Mouse (Mus musculus): ENCODE data around the gene Kcnn4. TPM values are rescaled to one million over a fixed set of nuclear protein-coding genes. Genes with fewer than 3 reads are reported as not detected.

Kcnn4 gene
- total RNA-seq (2021), result 1 to 10 TPM in 1 of 2 experiments, under 1 TPM in 1; 0.79 to 1.3 TPM
- long read RNA-seq, experiment 1, partial matches to known transcripts, result 1 of 1 reads
- long read RNA-seq, experiment 1, other reads (novel, unspliced or antisense), result 0 of 1 reads
- long read RNA-seq, experiment 2, partial matches to known transcripts, result 0 of 1 reads
- long read RNA-seq, experiment 2, other reads (novel, unspliced or antisense), result 0 of 1 reads

DNA sequence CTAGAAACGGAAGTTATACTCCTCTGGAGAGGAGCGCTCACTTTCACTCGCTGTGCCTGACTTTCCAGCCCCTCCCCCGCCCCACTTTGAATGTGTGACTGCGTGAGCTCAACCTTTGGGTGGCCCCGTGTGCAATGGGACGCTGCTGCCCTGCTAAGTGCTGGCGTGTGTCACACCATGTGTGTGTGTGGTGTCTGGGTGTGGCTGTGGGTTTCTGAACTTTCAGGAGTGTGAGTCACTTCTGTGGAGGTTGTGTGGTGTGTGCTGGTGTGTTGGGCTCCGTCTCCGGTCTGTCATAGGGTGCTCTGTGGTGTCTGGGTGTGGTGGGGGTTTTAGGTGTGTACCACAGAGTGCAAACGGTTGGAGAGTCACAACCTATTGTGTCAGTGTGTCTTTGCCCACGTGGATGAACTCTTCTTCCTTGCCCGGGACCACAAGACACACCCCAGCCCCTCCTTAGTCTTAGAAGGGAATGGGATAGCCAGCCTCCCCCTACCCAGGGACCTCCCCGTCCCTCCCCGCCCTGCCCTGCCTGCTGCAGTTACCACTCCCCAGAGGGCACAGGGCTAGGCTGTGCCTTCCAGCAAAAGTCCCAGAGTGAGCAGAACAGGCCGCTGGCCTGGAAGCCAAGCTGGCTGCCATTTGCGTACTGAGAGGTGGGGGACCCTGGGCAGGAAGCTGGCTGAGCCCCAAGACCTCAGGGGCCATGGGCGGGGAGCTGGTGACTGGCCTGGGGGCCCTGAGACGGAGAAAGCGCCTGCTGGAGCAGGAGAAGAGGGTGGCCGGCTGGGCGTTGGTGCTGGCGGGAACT lies at the start of gene Kcnn4:
Gene Kcnn4 (plus strand): TSS at position 533 of the 811 bp plus-strand sequence.
- no peak for DNase-seq

DNA sequence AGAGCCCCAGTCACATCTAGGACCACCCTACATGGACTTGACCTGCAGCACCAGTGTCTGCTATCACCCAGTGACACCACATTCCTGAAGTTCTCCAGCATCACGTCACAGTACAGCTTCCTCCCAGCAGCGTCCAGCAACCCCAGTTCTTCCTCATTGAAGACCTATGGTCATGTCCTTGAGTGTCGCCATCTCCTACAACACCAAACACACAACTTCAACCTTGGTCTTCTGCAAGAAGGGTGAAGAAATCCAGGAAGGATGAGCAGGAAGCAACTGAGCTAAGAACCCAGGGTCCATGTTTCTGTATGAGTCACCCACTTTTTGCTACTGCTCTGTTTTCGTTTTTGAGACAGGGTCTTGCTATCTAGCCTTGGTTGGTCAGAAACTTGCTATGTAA lies 47.5 kb upstream of the Kcnn4 start:
- DNase-seq, result no peak

DNA sequence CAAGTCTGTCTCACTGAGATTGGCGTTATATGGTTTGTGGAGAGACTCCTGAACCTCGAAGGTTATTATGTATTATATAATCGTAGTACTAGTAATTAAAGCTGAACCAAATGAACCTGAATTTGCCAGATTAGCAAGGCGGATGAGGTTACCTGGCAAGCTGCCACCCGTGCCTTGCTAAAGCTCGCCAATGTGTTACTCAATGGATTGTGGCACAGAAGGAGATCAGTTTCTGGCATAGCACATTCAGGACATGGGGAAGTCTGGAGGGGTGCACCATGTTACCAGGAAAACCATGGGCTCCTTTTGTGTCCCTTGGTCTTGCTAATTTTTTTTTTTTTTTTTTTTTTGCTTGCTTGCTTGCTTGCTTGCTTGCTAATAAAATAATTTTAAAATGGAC lies 44.9 kb upstream of the Kcnn4 start:
- peak; percentile 25 to 33 for DNase-seq

DNA sequence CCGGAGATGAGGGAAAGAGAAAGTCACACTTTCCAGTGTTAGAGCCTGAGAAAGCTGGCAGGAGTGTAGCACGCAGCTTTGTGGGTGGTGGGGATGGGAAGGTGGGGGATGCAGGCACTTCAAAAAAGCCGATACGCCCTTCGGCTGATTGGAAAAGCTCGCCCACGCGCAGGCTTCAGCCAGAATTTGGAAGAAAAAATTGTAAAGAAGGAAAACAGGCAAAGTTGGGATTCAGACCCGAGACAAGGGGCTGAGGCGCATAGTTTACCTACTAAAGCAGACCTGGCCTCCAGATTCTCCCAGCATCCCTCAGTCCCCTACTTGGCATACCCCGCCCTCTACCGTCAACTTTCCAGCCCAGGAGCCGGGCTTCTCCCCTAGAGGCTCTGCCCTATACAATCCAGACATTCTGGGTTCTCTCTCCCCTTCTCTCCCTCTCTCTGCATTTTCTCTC lies 44.4 kb upstream of the Kcnn4 start:
- DNase-seq, result no peak

DNA sequence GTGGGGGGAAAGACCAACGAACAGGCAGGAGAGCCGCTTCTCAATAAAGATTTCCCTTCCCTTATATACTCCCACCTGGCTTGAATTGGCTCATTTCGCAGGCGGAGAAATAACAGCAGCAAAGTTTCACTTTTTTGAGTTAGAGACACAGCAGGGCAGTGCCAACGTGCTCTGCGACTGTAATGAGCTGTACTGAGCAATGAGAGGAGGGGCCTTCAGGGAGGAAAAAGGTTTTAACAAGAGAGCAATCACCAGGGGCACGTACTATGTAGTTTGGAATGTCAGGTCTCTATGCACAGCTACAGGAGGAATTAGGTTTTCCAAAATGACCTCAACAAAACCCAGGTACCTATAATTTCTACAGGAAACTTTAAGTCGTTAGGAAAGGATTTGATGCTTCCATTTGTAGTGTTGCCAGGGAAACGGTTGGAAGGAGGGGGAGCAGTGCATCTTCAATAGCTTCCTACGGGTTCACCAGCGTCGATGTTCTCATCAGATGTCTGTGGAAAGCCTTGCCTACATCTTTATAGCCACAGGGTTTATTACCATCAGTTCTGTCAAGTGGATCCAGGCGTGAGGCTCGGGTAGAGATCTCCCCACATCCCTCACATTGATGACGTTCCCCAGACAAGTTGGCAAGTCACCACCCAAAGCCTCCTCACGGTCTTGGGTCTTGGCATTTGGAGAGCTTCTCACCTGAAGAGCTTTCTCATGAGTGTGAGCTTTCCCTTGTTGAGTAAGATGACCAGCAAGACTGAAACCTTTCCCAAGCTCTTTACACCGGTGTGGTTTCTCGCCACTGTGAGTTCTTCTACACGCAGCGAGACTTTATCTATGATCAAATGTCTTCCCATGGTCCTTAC lies 43.6 kb upstream of the Kcnn4 start:
- DNase-seq, result no peak

DNA sequence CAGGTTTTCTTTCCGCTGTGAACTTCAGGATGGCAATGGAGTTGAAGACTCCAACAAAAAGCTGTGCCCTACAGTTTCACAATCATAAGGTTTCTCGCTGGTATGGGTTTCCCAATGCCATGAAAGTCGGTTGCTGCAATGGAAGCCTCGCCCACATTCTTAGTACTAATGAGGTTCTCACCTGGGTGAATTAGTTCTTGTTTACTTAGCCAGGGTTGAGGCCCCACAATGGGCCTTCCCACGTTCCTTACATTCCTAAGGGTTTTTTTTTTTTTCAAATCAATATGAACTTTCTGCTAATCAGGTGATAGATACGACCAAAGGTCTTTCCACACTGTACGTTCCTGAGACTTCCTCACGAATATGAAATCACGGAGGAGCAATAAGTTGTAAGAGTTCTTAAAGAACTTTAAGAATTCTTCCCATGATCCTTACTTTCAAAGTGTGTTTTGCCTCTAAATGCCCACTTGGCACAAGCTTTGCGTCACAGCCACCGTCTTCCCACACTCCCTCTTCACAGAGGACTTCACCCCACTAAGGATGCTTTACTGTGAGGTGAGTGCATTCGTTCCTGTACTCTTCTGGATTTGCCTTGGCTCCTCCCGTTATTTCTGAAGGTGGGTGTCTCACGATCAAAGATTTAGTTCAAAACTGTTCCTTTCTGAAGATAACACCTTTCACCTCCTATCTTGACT lies 42.6 kb upstream of the Kcnn4 start:
- no peak for DNase-seq

DNA sequence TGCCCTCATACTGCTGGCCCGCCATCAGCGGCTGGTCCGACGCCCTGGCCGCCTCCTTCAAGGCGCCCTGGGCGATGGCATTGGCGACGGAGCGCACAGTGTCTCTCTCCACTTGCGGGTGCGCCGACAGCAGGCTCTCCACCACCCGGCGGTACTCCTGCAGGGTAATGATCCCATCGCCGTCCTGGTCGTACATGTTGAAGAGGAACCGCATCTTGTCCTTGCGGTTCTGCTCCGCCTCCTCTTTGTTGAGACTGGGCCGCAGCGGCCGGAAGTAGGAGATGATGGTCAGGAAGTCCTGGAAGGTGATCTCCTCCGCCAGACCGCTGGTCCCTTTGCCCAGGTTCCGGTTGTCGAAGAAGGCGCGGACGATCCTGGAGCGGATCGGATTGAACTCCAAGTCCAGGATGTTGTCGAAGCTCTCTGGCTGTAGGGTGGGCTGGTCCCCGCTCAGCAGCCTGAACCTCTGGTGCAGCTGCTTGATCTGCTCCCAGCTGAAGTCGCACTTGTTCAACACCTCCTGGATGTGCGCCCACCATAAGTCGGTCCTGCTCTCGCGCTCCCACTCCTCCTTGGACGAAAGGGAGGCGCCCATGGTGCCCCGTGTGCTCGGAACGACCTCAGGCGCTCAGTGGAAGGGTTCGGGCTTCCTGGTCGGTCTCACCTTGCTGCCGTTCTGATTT lies 36.6 kb upstream of the Kcnn4 start, which contains the start of gene Tescl:
Gene Tescl (minus strand): TSS at position 633 of the 683 bp plus-strand sequence.
- DNase-seq, result peak in 1 of 2 experiments; percentile 15

DNA sequence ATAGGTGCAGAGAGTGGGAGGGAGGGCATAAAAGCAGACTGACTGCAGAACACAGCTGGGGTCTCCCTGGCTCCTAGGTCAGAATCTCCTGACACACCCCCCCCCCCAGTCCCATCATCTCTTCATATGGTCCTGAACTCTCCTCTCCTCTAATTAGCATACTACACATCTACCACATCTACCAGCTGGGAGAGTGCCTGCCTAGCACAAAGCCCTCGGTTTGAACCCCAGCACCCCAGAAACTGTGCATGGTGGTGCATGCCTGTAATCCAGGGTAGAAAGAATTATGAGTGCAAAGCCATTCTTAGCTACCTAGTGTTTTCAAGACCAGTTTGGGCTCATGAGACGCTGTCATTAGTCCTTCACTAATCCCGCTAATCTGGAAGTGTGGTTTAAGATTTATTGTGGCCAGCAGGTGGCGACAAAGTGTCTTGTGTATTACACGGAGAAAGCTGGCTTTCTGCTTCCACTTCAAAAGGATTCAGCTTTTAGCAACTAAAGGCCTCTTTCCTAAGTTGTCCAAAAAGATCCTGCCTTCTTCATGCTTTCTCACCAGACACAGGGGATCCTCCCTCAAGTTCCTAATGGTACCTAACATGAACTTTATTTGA lies 34.3 kb upstream of the Kcnn4 start:
- DNase-seq, result peak; percentile 72 to 78

DNA sequence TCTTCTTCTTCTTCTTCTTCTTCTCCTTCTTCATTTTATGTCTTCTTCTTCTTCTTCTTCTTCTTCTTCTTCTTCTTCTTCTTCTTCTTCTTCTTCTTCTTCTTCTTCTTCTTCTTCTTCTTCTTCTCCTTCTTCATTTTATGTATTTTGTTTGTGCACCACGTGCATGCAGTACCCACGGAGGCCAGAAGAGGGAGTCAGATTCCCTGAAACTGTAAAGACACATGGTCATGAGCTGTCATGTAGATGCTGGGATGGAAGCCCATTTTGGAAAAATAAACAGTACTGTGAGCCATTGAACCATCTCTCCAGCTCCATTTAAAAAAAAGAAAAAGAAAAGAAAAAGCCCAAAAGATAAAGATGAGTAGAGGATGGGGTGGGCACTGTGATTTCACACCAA lies 31.8 kb upstream of the Kcnn4 start:
- no peak for DNase-seq

DNA sequence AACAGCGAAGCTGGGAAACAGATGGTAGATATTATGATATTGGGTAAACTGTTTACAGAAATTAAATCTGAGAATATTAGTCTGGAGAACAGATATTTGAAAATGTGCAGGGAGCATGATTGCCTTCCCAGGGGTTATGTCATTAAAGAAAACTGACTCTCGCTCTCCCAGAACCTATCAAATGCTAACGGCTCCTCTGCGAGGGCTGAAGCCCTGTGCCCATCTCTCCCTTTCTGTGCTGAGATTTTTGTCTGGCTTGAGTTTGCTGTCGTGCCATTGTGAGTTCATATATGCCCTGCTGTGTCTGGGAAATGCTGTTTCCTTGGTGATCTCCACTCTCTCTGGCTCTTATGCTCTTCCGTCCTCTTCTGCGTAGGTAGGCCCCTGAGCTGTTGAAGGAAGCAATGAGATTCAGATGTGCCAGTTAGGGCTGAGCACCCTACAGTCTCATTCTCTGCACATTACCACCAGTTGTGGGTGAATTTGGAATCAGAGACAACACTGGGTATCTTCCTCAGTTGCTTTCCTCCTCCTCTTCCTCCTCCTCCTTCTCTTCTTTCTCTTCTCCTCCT lies 26.3 kb upstream of the Kcnn4 start:
- no peak for DNase-seq

DNA sequence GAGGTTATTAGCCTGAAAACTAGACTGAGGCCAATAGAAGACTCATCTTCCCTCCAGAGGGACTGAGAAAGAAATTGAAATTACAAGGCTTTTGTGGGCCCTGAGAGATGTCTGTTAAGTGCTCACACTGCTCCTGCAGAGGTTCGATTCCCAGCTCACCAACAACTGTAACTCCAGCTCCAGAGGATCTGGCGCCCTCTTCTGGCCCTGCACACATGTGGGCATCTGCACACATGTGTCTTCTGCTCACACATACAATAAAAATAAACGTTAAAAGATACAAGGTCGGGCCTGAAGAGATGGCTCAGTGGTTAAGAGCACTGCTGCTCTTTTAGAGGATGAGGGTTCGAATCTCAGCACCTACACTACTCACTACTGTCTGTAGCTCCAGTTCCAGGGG lies 23.6 kb upstream of the Kcnn4 start:
- DNase-seq, result no peak

DNA sequence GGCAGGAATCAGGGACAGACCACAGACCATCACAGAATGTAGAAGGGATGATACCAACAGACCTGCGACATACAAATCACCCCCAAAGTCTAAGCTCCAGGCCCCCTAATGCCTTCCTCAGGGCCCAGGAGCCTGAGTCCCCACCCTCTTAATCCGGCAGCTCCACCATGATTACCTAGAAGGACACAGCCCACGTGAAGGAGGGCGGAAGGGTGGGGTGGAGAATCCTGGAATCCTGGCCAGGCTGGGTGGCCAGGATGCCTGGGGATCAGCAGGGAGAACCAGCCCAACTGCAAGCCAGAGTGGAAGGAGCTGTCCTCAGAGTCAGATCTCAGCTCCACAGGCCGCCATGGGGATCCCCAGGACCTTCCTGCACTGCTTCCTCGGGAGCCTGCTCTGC lies 21.2 kb upstream of the Kcnn4 start, which contains the start of gene Lypd5:
Gene Lypd5 (plus strand): TSS at position 301 of the 400 bp plus-strand sequence.
- no peak for DNase-seq

DNA sequence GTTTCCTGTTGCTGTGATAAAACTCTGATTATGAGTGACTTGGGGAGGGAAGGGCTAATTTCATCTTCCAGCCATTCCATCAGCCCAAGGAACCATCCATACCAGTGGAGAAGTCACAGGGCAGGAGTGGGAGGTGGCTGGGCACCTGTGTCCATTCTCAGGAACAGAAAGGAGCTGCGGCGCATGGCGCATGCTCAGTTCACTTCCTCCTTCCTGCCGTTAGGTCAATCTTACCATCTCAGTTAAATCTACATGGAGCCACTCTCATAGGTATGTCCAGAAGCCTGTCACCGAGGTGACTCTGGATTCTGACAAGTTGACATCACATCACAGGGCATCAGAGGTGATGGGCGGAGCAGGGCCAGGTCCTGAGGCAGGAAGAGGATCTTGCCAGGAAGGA lies 14.4 kb upstream of the Kcnn4 start:
- no peak for DNase-seq

DNA sequence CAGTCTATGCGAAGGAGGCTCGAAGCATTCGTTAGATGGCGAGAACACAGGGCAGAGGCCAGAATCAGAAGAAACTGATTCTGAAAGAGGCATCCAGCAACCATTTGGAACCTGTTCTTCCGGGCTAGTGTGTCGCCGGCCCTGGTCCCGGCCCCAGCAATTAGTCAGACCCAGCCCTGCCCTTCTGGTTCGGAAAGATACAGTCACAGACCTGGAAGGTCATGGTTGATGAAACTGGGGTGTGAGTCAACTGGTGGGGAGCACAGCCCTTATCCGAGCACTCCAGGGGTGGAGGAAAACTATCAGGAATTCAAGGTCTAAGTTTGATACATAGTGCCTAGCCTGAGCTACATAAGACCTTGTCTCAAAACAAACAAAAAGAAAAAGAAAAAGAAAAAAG lies 14.0 kb upstream of the Kcnn4 start:
- DNase-seq, result peak; percentile 67 to 72

DNA sequence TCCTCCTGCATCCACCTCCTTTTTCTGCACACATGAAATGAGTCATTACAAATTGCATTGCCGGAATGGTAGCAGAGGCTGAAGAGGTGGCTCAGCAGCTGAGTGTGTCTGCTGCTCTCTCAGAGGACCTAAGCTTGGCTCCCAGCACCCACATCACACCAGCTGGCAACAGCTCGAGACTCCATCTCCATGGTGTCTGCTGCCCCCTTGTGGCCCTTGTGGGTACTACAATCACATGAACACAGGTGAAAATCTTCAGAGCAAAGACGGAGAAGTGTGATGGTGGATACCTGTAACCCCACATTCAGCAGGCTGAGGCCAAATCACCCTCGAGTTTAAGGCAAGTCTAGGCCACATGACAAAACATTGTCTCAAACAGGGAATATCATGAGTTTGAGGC lies 12.2 kb upstream of the Kcnn4 start:
- no peak for DNase-seq

DNA sequence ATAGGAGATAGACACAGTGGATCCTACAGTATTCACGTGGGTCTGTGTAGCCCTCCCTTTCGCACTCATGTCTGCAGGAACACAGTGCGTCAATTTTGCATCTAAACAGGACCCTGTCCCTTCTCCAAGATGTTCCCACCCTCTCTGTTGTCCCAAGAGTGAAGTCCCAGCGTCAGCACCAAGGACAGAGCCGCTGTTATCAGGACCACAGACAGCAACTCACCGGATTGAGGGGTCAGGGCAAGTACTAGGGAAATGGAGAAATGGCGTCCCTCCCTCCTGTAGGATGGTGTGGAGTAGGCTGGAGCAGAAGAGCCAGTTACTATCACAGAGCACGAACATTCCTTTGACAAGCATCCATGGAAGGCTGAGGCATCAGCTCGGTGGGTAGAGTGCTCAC lies 10.8 kb upstream of the Kcnn4 start:
- peak; percentile 55 to 59 for DNase-seq

DNA sequence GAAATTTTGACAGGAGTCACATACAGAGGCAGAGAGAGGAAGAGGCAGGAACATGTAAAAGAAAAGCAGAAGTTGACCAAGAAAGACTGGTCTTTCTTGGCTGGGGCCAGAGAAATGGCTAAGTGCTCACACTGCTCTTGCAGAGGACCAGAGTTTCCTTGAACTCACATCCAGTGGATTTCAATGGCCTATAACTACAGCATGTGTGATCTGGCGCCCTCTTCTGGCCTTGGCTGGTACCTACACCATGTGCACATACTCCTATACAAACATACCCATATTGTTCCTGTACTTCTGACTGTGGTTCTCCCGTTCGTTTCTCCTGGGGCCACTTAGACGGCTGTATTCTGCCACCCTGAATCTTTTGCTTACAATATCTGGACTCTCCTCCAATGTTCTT lies 9.1 kb upstream of the Kcnn4 start:
- DNase-seq, result no peak

DNA sequence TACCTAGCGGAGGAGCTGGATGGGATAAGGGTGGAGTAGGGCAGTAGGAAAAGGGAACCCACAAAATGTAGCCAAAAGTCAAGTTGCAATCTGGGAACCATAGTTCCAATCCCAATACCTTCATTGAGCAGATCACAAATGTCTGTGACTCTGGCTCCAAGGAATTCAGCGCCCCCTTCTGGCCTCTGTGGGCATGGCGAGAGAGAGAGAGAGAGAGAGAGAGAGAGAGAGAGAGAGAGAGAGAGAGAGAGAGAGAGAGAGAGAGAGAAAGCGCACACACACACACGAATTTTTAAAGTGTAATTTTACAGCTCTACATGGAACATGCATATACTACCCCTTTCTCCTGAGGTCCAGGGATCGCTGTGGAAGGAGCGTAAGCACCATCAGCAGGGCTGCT lies 6.8 kb upstream of the Kcnn4 start:
- DNase-seq, result peak; percentile 51 to 64

DNA sequence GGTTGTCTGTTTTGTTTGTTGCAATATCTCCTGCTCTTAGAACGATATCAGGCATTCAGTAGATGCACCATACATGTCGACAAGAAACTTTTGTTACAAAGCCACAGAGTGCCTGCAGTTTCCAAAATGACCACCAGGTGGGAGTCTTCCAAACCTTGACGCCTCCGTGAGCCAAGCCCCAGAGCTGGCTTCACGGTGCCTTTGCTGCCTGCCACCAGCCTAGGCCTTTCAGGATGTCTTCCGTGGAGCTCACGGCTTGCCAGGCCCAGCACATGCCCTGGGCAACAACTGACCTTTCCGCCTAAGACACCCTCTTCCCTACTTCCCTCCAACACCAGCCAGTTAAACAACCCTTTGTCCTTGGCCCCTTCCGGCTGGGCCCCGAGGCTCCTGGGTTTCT lies 5.2 kb upstream of the Kcnn4 start:
- peak; percentile 83 to 86 for DNase-seq

DNA sequence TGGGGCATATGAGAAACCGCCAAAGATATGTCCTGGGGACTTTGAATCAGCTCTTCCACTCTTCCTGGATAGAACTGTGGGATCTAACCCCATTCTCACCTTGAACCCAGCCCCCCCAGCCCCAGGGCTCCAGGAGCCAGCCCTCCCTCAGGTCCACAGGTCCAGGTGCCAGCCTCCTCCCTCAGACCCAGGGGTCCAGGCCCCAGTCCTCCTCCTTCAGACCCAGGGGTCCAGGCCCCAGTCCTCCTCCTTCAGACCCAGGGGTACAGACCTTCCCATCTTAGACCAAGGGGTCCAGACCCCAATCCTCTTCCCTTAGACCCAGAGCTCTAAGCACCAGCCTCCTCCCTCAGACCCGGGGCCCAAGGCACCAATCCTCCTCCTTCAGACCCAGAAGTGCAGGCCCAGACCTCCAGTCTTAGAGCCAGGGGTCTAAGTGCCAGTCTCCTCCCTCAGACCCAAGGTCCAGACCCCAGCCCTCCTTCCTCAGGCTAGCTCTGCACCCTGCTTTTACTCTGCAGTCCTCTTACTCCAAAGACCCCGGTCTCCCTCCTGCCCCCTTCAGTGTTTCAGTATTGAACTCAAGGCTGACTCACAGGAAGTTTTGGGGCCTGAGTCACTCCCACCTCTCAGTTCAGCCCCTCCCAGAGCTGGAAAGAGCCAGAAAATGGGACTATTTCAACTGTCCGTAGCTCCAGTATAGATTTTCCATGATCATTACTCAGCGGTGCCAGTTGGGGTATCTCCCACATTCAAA lies 4.6 kb upstream of the Kcnn4 start:
- DNase-seq, result peak; percentile 27 to 52

Measured in adrenal gland, postnatal 36 days (tissue).